Mouse (Mus musculus): ENCODE measurements around the gene Saysd1.
"Not testable (repeated sequence)": the region's sequence is repeated elsewhere in the genome, so short reads cannot be mapped to it uniquely, and the experiment has no call there.

Saysd1 gene

DNA sequence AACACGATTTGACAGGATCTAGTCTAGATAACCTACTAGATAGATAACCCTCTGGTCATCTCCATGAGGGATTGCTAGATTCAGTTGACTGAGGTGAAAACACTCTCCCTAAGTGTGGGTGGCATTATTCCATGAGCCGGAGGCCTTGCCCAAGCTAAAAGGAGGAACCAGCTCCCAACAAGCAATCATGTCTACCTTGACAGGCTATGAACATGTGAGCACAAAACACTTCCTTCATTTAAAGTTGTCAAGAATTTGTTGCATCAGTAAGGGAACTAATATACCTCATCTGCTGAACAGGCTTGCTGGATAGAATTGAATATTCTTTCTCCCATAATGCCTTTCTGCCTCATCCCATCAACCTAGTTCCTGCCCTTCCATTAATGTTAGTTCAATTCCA lies 98.5 kb downstream of the Saysd1 start:
- DNase-seq (ENCODE audit: low spot score), result no peak

DNA sequence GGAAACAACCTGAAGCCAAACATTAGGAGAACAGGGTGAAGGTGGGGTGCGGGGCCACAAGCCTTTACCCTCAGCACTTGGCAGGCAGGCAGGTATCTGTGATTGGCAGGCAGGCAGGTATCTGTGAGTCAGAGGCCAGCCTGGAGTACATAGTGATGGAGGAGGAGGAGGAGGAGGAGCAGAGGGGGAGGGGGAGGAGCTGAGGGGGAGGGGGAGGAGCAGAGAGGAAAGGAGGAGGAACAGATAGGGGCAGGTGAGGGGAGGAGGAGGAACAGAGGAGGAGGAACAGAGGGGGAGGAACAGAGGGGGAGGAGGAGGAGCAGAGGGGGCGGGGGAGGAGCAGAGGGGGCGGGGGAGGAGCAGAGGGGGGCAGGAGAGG lies 105.6 kb downstream of the Saysd1 start:
- no peak for DNase-seq (ENCODE audit: low spot score)

DNA sequence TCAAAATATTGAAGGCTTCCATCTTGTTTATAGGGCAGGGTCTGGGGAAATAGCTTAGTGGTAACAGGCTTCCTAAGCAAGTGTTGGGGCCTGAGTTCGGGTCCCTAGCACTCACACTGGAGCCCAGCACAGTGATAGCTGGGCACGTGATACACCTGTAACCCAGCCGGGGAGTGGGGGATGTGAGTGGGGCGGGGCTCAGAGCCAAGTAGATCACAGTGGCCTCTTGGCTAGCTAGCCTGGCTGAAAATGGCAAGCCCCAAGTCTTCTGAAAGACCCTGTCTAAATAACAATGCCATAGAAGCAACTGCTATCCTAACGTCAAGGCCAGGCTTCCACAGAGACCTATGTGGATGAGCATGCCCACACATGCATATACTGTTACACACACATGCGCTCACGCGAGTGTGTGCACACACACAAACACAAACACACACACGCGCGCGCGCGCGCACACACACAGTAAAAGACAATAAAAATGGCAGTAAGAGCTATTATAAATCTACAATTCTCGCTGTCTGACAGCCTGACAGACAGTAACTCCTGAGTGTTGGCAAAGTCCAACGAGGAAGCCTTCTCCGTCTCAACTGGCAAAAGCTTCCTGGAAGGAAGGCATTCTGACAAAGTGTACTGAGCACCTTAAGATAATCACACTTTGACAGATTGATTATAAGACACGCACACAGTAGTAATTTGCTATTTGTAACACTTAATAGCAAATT lies 106.2 kb downstream of the Saysd1 start:
- no peak for DNase-seq (ENCODE audit: low spot score)

DNA sequence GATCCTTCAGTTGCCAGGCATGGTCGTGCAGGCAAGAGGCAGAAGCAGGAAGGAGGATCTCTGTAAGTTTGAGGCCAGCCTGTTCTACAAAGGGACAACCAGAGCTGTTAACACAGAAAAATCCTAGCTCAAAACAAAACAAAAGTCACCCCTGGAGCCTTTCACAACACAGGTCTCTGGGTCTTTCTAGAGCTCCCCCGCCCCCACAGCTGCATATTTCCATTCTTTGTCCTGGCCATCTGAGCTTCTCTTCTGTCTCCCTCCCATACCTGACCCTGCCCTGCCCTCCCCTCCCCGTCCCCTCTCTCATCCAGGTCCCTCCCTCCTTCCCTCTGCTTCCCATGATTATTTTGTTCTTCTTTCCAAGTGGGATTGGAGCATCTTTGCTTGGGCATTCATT lies 108.7 kb downstream of the Saysd1 start:
- no peak for DNase-seq (ENCODE audit: low spot score)

DNA sequence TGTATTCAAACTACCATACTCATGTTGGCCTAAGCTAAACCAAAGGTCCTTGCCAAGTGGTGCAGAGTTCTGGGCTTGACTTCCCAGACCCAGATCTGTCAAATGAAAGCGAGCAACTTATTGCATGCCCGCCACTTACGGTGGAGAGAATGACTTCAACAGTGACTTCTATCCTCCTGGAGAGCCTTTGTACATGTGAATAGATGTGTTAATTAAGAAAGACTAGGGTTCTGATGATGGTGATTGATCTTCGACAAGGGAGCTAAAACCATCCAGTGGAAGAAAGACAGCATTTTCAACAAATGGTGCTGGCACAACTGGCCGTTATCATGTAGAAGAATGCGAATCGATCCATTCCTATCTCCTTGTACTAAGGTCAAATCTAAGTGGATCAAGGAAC lies 110.9 kb downstream of the Saysd1 start:
- DNase-seq (ENCODE audit: low spot score), result not testable (repeated sequence)
